In the genomic region with DNA sequence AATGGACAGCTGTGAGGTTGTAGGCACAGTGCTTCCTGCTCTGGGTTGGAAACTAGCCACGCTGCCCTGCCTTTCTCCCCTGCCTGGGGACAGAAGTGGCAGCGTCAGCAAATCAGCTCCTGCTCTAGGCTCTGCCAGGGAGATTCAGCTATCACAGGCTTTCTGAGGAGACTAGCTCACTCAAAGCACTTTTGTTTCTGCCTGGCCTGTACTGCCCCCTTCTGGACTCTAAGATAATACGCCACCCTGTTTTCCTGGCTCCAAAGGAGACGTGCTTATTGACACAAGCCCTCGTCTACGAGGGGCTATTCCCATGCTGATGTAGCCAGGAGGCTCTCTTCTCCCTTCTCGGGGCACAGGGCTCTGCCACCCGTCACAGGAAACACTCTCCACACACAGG, we compare ENCODE assay signal across 8 mouse cellular contexts. TPM values are rescaled to one million over a fixed set of nuclear protein-coding genes. Genes with fewer than 3 reads are reported as not detected.
DNase-seq lines count a peak whose midpoint lies in the region; ATAC-seq lines count a peak whose summit lies in the region.

No protein-coding gene starts in this region.

- peaks cover 57% of the 10 kb centered on the region for H3K36me3 ChIP-seq in embryonic facial prominence, embryonic 14.5 days (ENCODE audit: control insufficient read depth, insufficient read depth, low read length)
- peaks cover 65% of the 10 kb centered on the region for H3K36me3 ChIP-seq in heart, embryonic 13.5 days
- peaks cover 58% of the 10 kb centered on the region for H3K36me3 ChIP-seq in kidney, embryonic 14.5 days (ENCODE audit: control insufficient read depth, insufficient read depth, low read length)
- peaks cover 59% of the 10 kb centered on the region for H3K36me3 ChIP-seq in limb, embryonic 13.5 days
- peaks cover 48% of the 10 kb centered on the region for H3K36me3 ChIP-seq in midbrain, embryonic 14.5 days (ENCODE audit: control insufficient read depth, insufficient read depth, low read length)
- H3K36me3 ChIP-seq in stomach, embryonic 15.5 days: peaks cover 42% of the 10 kb centered on the region

- H3K27ac ChIP-seq in embryonic facial prominence, embryonic 14.5 days (replicated peaks; ENCODE audit: low read depth, low read length): no peak overlapping the region
- H3K27ac ChIP-seq in heart, embryonic 13.5 days (replicated peaks): peak overlapping the region; percentile 21; the same call in 1 of the 2 replicates
- H3K27ac ChIP-seq in kidney, embryonic 14.5 days (ENCODE audit: low read depth, low read length): no peak overlapping the region
- H3K27ac ChIP-seq in limb, embryonic 13.5 days: no peak overlapping the region
- H3K27ac ChIP-seq in midbrain, embryonic 14.5 days (replicated peaks; ENCODE audit: low read depth, low read length): peak overlapping the region; percentile 47
- H3K27ac ChIP-seq in stomach, embryonic 15.5 days: no peak overlapping the region

- 9% methylated on average over 8 of the region's 8 CpGs for WGBS in embryonic facial prominence, embryonic 14.5 days
- 5% methylated on average over 8 of the region's 8 CpGs for WGBS in heart, embryonic 13.5 days
- 8% methylated on average over 8 of the region's 8 CpGs for WGBS in kidney, embryonic 14.5 days
- 13% methylated on average over 8 of the region's 8 CpGs for WGBS in limb, embryonic 13.5 days
- WGBS in midbrain, embryonic 14.5 days: 5% methylated on average over 8 of the region's 8 CpGs
- 14% methylated on average over 8 of the region's 8 CpGs for WGBS in stomach, embryonic 15.5 days

- no peaks in the 10 kb centered on the region; the same call in 1 of the 2 replicates for H3K4me1 ChIP-seq in embryonic facial prominence, embryonic 14.5 days (ENCODE audit: control insufficient read depth, insufficient read depth, low read length)
- H3K4me1 ChIP-seq in heart, embryonic 13.5 days: peaks cover 23% of the 10 kb centered on the region
- 0 out of 2 replicates have a peak, but pooled peaks cover under 1% of the 10 kb centered on the region for H3K4me1 ChIP-seq in kidney, embryonic 14.5 days (ENCODE audit: control insufficient read depth, insufficient read depth, low read length)
- H3K4me1 ChIP-seq in limb, embryonic 13.5 days: peaks cover 16% of the 10 kb centered on the region; the same call in 1 of the 2 replicates
- H3K4me1 ChIP-seq in midbrain, embryonic 14.5 days (ENCODE audit: control insufficient read depth, insufficient read depth, low read length): no peaks in the 10 kb centered on the region
- H3K4me1 ChIP-seq in stomach, embryonic 15.5 days: peaks cover 9% of the 10 kb centered on the region

- no peak overlapping the region for H3K4me3 ChIP-seq in embryonic facial prominence, embryonic 14.5 days (ENCODE audit: low read depth, low read length)
- H3K4me3 ChIP-seq in heart, embryonic 13.5 days: no peak overlapping the region
- H3K4me3 ChIP-seq in kidney, embryonic 14.5 days (ENCODE audit: low read length): no peak overlapping the region
- H3K4me3 ChIP-seq in limb, embryonic 13.5 days: no peak overlapping the region
- H3K4me3 ChIP-seq in midbrain, embryonic 14.5 days (replicated peaks; ENCODE audit: low read depth, low read length): no peak overlapping the region
- H3K4me3 ChIP-seq in stomach, embryonic 15.5 days (replicated peaks): no peak overlapping the region

- no peaks in the 10 kb centered on the region for H3K27me3 ChIP-seq in embryonic facial prominence, embryonic 14.5 days (replicated peaks; ENCODE audit: control insufficient read depth, insufficient read depth, low read length)
- no peaks in the 10 kb centered on the region for H3K27me3 ChIP-seq in heart, embryonic 13.5 days (replicated peaks)
- no peaks in the 10 kb centered on the region for H3K27me3 ChIP-seq in kidney, embryonic 14.5 days (ENCODE audit: control insufficient read depth, insufficient read depth, low read length)
- no peaks in the 10 kb centered on the region for H3K27me3 ChIP-seq in limb, embryonic 13.5 days
- H3K27me3 ChIP-seq in midbrain, embryonic 14.5 days (ENCODE audit: control insufficient read depth, insufficient read depth, low read length): no peaks in the 10 kb centered on the region
- H3K27me3 ChIP-seq in stomach, embryonic 15.5 days (replicated peaks): no peaks in the 10 kb centered on the region

- H3K9ac ChIP-seq in embryonic facial prominence, embryonic 14.5 days (ENCODE audit: low read depth, low read length): no peak overlapping the region
- no peak overlapping the region for H3K9ac ChIP-seq in heart, embryonic 13.5 days
- no peak overlapping the region for H3K9ac ChIP-seq in kidney, embryonic 14.5 days (ENCODE audit: low read depth, low read length)
- peak overlapping the region; percentile 36; the same call in 1 of the 2 replicates for H3K9ac ChIP-seq in limb, embryonic 13.5 days
- H3K9ac ChIP-seq in midbrain, embryonic 14.5 days (replicated peaks; ENCODE audit: low read length): no peak overlapping the region
- no peak overlapping the region for H3K9ac ChIP-seq in stomach, embryonic 15.5 days

- DNase-seq in A20 (ENCODE audit: low read depth, low spot score): peak; percentile 86
- peak; percentile 40 for DNase-seq in adrenal gland, postnatal 25 days
- peak; percentile 91 for DNase-seq in embryonic facial prominence, embryonic 14.5 days (ENCODE audit: low spot score)
- DNase-seq in midbrain, embryonic 14.5 days: peak; percentile 92

- no peaks in the 10 kb centered on the region for H3K9me3 ChIP-seq in embryonic facial prominence, embryonic 14.5 days (ENCODE audit: control insufficient read depth, low read length)
- H3K9me3 ChIP-seq in heart, embryonic 13.5 days: no peaks in the 10 kb centered on the region
- H3K9me3 ChIP-seq in kidney, embryonic 14.5 days (ENCODE audit: control insufficient read depth, low read length): no peaks in the 10 kb centered on the region
- H3K9me3 ChIP-seq in limb, embryonic 13.5 days: no peaks in the 10 kb centered on the region
- H3K9me3 ChIP-seq in midbrain, embryonic 14.5 days (ENCODE audit: control insufficient read depth, low read length): no peaks in the 10 kb centered on the region
- no peaks in the 10 kb centered on the region for H3K9me3 ChIP-seq in stomach, embryonic 15.5 days

- no peak overlapping the region for H3K4me2 ChIP-seq in embryonic facial prominence, embryonic 14.5 days (ENCODE audit: low read depth, low read length)
- H3K4me2 ChIP-seq in heart, embryonic 13.5 days: no peak overlapping the region
- H3K4me2 ChIP-seq in kidney, embryonic 14.5 days (replicated peaks; ENCODE audit: low read depth, low read length): no peak overlapping the region
- H3K4me2 ChIP-seq in limb, embryonic 13.5 days (replicated peaks): no peak overlapping the region
- no peak overlapping the region for H3K4me2 ChIP-seq in midbrain, embryonic 14.5 days (ENCODE audit: low read length)
- no peak overlapping the region for H3K4me2 ChIP-seq in stomach, embryonic 15.5 days

- peak; percentile 73 for ATAC-seq in embryonic facial prominence, embryonic 14.5 days (ENCODE audit: low read depth)
- peak; percentile 31; the same call in 1 of the 2 replicates for ATAC-seq in heart, embryonic 13.5 days (ENCODE audit: extremely low read depth, insufficient number of reproducible peaks, low FRiP score, low TSS enrichment)
- peak; percentile 48; the same call in 1 of the 2 replicates for ATAC-seq in kidney, embryonic 14.5 days (ENCODE audit: low FRiP score, low TSS enrichment)
- peak; percentile 25; the same call in 1 of the 2 replicates for ATAC-seq in limb, embryonic 13.5 days (ENCODE audit: low FRiP score, low read depth)
- ATAC-seq in midbrain, embryonic 14.5 days (ENCODE audit: low FRiP score, low TSS enrichment): peak; percentile 72
- ATAC-seq in stomach, embryonic 15.5 days (ENCODE audit: insufficient read depth, low FRiP score, low read depth): peak; percentile 19; the same call in 1 of the 2 replicates

RNA-seq across cellular contexts. Expression of gene Il10, which starts 33.6 kb away (rescaled TPM):
- total RNA-seq in adrenal gland, postnatal 25 days (2021): not detected in 2 replicates
- polyA plus RNA-seq in embryonic facial prominence, embryonic 14.5 days (2014; fragmentation: Nextera tagmentation; extraction: Ambion mirVana): not detected in 2 replicates
- not detected in 2 replicates for polyA plus RNA-seq in heart, embryonic 13.5 days (2015; fragmentation: Nextera tagmentation; extraction: Ambion mirVana)
- not detected in 2 replicates for polyA plus RNA-seq in kidney, embryonic 14.5 days (2014; fragmentation: Nextera tagmentation; extraction: Ambion mirVana)
- 0.10 TPM in 1 of 2 replicates, not detected in the other for polyA plus RNA-seq in limb, embryonic 13.5 days (2015; fragmentation: Nextera tagmentation; extraction: Ambion mirVana)
- polyA plus RNA-seq in midbrain, embryonic 14.5 days (2014; fragmentation: Nextera tagmentation; extraction: Ambion mirVana): not detected in 2 replicates
- not detected in 2 replicates for polyA plus RNA-seq in stomach, embryonic 15.5 days (2015; fragmentation: Nextera tagmentation; extraction: Ambion mirVana)

RNA-seq across cellular contexts. Expression of gene Mapkapk2, which starts 44.4 kb away (rescaled TPM):
- 134 and 159 TPM in 2 replicates for total RNA-seq in adrenal gland, postnatal 25 days (2021)
- 47.8 and 48.0 TPM in 2 replicates for polyA plus RNA-seq in embryonic facial prominence, embryonic 14.5 days (2014; fragmentation: Nextera tagmentation; extraction: Ambion mirVana)
- polyA plus RNA-seq in heart, embryonic 13.5 days (2015; fragmentation: Nextera tagmentation; extraction: Ambion mirVana): 60.0 and 62.0 TPM in 2 replicates
- polyA plus RNA-seq in kidney, embryonic 14.5 days (2014; fragmentation: Nextera tagmentation; extraction: Ambion mirVana): 59.9 and 62.8 TPM in 2 replicates
- polyA plus RNA-seq in limb, embryonic 13.5 days (2015; fragmentation: Nextera tagmentation; extraction: Ambion mirVana): 42.7 and 43.3 TPM in 2 replicates
- polyA plus RNA-seq in midbrain, embryonic 14.5 days (2014; fragmentation: Nextera tagmentation; extraction: Ambion mirVana): 25.0 and 35.0 TPM in 2 replicates
- 45.8 and 49.5 TPM in 2 replicates for polyA plus RNA-seq in stomach, embryonic 15.5 days (2015; fragmentation: Nextera tagmentation; extraction: Ambion mirVana)

Comparison
In these comparisons a context has a peak if more than half of its experiments do, and no peak if none do; other contexts are left out.
1. DNase-seq: peak in every context shown above with its lines; median percentile 92 in midbrain, embryonic 14.5 days; 91 in embryonic facial prominence, embryonic 14.5 days; 86 in A20; 40 in adrenal gland, postnatal 25 days.
2. ATAC-seq: peak in every context shown above with its lines; median percentile 73 in embryonic facial prominence, embryonic 14.5 days; 72 in midbrain, embryonic 14.5 days; 48 in kidney, embryonic 14.5 days; 31 in heart, embryonic 13.5 days; 25 in limb, embryonic 13.5 days; 19 in stomach, embryonic 15.5 days.
3. H3K27ac ChIP-seq: peak in heart, embryonic 13.5 days (single experiment) and midbrain, embryonic 14.5 days (single experiment); none in embryonic facial prominence, embryonic 14.5 days (single experiment), kidney, embryonic 14.5 days (single experiment), limb, embryonic 13.5 days (single experiment) and stomach, embryonic 15.5 days (single experiment).